Mouse (Mus musculus): Measurements from ENCODE around the gene Tmem158.

Gene Tmem158

GRCm38 (mm10) chr9:123260611-123261021, at the start of gene Tmem158:
Gene Tmem158, minus strand, starts transcription at chr9:123260764.
- peak; percentile 89 for DNase-seq (ENCODE audit: extremely low spot score, low spot score)

- no peak for DNase-seq (ENCODE audit: extremely low spot score, low spot score)
Measured at GRCm38 (mm10) chr9:123309685-123310365, 49.3 kb upstream of the Tmem158 start.

DNA sequence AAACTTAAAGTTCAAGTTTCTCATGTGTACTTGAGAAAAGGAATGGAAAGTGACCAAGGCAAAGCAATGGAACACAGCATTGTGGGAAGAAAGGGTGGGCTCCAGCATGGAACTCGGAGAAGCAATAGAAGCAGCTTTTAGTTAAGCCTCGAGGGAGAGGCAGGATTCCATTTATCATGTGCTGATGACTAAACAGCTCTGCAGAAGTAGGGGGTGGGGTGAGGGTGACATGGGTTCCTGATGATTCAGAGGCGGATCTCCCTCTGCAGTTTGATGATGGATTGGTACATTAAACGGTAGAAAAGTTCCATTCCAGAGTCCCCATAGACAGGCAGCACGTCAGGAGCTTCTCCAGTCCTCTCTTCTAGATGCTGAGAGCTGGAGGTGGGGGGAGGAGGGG, 48.5 kb upstream of the Tmem158 start:
- DNase-seq (ENCODE audit: extremely low spot score, low spot score) = no peak

GRCm38 (mm10) chr9:123304917-123305316, 44.4 kb upstream of the Tmem158 start:
- DNase-seq (ENCODE audit: extremely low spot score, low spot score) = no peak

GRCm38 (mm10) chr9:123303952-123304351, 43.4 kb upstream of the Tmem158 start:
- DNase-seq (ENCODE audit: extremely low spot score, low spot score) = no peak

DNA sequence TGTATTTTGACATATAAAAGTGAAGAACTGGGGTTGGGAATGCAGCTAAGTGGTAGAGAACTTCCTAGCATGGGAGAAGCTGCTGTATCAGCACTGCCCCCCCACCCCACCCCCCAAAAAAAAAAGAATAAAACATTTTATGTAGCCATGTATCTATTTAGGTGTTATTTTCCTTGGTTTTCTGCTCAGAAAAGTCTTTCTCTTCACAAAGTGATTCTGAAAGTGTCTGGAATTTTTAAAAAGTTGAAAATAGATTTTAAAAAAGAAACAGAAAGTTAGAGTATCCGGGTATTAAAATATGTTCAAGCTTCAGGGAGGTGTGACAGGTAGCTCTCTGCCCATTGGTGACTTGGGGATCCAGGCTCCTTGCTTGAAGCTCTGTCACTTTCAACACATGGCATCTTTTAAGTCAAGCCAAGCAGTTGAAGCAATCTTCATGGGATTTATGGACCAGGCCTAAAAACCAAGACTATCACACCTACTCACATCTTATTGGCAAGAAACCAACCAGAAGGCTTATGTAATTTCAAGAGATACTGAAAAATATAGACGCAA, 42.3 kb upstream of the Tmem158 start:
- DNase-seq (ENCODE audit: extremely low spot score, low spot score) = no peak

DNA sequence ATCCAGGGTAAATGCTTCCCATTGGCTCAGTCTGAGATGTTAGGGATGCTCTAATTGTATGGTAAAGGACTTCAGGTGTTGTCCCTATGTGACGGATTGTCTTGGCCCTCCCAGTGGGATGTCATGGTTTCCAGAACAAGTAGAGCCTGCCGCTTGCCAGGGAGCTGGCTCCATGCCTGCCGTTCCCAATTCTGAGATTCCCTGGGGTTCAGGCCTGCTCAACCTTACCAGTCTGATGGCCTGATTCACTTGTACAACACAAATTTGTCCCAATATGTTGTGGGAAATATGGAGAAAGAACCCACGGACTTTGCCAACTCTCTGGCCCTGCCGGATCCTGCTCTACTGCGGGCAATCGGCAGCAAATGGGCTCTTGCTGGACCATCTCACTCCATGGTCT, 37.3 kb upstream of the Tmem158 start:
- no peak for DNase-seq (ENCODE audit: extremely low spot score, low spot score)

- DNase-seq (ENCODE audit: extremely low spot score, low spot score) = no peak
Measured at GRCm38 (mm10) chr9:123296229-123296628, 35.7 kb upstream of the Tmem158 start.

DNA sequence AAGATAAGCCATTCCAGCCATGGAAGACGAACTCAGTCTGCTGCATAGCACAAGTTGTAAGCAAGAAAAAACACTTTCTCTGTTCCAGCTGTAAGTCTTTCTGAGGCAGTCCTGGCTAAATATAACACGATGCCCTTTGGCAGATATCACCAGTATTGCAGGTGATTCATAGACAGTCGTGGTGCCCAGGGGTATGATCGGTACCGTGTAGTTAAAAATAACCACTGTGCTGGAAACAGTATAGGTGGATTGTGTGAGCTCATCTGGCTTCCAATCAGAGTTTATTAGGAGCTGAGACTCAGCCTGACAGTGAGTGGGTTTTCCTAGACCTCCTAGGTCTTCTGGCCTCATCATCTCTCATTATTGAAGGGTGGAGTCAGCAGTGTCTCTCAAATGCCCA, 34.0 kb upstream of the Tmem158 start:
- DNase-seq (ENCODE audit: extremely low spot score, low spot score) = no peak

- no peak for DNase-seq (ENCODE audit: extremely low spot score, low spot score)
Measured at GRCm38 (mm10) chr9:123288378-123288777, 27.8 kb upstream of the Tmem158 start.

DNA sequence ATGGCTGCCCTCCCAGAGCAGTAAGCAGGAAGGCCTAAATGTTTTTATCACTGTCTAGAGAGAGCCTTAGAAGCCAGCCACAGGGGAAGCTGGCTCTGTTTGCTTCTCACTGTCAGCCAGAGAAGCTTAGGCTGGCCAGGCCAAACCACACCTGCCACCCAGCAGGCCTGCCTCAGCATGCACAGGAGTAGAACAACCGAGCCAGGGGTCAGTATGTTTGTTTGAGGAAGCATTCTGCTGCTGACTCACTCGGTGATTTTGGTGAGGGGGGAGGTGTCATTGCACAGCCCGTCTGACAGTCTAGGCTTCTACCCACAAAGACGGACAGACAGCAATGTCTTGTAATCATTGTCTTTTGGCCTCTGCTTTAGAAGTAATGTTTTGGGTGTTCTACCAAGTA, 25.1 kb upstream of the Tmem158 start:
- no peak for DNase-seq (ENCODE audit: extremely low spot score, low spot score)

DNA sequence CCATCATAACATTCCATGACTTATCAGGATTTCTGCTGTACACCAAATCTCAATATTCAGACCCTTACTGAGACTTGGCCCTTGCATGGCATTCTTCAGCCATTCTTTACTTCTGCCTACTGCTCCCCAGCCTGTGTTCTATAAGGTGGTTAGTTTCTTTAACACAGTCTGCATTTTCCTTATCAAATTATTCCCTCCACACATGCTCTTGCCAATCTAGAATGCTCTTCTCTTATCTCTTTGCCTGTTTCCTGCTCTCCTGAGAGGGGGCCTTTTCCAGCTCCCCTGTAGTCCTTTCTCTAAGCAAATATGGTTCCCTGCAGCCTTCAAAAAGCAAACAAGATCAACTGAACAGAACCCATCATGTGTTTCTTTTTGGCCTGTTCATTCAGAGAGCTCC, 20.2 kb upstream of the Tmem158 start:
- DNase-seq (ENCODE audit: extremely low spot score, low spot score) = no peak

GRCm38 (mm10) chr9:123278003-123278402, 17.4 kb upstream of the Tmem158 start:
- no peak for DNase-seq (ENCODE audit: extremely low spot score, low spot score)

DNA sequence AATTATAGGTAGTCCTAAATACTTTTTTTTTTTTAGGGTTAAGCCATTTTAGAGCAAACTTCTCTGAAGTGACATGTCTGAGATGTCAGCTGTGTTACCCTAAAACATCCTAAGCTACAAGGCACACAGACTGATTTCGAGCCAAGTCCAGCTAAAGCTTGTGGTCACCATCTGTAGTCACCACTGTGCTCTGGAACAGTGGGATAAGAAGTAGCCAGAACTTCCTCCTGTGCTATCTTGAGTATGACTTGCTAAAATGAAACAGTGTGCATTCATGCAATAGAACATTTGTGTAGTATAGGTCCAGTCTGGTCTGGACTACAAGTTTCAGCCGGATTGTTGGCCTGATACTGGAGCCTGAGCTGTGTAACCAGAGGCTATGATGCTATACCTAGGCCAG, 14.8 kb upstream of the Tmem158 start:
- DNase-seq (ENCODE audit: extremely low spot score, low spot score) = no peak

DNA sequence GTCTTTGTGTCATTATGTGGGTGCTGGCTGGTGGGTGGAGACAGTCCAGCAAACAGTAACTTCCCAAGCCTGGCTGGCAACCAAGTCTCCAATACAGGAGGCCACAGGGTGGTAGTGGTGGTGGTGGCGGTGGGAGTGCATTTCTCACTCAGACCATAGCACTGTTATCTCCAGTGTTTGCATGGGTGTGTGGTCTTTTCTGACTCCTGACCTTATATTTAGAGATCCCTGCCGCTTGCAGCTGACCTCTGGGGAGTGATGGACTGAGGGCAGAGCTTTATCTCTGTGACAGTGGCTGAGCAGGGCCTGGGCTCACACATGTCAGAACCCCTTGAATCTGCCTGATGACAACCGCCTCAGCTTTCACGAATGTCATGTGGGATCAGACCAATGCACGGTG, 14.1 kb upstream of the Tmem158 start:
- no peak for DNase-seq (ENCODE audit: extremely low spot score, low spot score)

GRCm38 (mm10) chr9:123273876-123274275, 13.3 kb upstream of the Tmem158 start:
- no peak for DNase-seq (ENCODE audit: extremely low spot score, low spot score)

DNA sequence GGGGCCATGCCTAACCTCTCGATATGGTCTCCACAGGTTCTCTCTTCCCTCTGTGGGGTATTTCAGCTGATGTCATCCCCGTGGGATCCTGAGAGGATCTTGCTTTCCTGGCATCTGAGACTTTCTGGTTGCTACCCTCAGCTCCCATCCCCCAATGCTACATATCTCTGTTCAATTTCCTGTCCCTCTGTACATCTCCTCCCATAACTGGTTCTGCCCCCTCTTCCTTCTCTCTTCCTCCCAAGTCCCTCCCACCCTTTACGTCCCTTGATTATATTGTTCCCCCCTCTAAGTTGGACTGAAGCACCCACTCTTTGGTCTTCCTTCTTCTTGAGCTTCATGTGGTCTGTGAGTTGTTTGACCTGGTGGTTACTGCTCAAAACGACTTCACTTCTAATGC, 11.0 kb upstream of the Tmem158 start:
- DNase-seq (ENCODE audit: extremely low spot score, low spot score) = no peak

DNA sequence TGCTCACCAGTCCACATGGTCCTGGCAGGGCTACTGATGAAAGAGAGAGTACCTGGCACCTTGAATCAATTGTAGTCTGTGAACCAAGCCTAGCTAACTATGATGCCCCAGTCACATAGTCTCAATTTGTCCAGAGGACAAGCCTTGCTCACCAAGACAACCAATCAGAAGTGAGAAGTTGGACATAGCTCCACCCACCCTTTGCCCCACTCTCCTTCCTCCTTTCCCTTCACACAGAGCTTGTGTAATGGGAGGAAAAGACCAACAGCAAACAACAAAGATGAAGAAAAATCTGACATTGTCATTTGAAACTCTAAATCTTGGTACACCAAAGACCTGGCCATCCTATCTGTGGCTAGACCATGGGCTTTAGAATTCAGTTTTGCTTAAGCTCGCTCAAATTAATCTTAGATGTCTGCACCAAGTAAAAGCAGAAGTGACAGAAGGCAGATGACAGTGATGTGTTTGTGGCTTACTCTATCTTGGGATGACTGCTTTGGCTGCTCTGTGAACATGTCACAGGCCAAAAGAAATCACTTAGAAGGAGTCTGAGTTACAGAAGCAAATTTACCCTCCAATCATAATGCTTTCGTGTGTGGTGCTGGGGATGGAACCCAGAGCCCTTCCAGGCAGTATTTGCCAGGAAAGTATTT, 9.5 kb upstream of the Tmem158 start:
- no peak for DNase-seq (ENCODE audit: extremely low spot score, low spot score)

DNA sequence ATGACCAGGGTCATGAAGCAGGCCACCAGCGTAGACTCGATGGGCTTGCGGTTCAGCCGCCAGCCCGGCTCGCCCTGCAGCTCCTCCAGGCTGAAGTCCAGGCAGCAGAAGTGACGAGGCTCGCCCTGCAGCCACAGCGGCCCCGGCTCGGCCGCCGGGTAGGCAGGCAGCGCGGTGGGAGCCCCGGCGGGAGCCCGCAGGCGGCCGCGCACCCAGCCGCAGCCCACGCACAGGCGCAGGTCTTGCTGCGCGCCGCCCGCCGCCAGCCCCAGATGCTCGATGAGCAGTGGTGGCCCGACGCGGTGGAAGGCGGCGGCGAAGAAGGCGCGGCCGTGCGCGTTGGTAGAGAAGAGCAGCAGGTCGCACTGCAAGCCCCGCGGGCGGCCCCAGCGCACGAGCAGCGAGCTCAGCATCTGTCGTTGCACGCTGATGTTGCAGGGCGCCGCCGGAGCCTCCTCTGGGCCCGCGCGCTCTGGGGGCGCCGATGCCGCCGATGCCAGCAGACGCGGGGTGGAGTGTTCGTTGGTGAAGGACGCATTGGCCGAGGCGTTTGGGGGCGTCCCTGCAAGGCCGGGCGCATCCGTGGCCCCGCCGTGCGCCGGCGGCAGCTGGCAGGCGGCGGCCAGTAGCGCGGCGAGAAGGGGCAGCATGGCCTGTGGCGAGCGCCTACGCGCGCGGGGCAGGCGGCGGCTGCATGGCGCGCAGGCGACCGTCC, 511 bp downstream of the Tmem158 start:
- no peak for DNase-seq (ENCODE audit: extremely low spot score, low spot score)

DNA sequence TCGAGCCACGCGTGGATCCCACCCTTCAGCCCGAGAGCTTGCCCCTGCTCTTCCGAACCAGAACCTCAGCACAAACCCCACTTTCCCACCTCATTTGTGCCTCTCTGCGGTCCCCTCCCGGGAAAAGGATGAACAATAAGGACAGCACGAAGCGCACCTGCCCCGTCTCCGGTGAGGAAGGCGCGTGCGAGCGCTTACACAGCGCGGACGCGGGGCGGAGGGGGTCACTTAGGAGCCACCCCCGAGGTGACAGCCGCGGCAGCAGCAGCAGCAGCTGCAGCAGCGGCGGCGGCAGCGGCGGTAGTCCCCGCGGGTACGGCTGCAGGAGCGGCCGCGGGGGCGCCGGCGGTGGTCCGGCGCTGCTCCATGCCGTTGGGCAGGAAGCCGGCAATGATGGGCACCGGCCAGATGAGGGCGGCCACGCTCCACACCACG, 1.1 kb downstream of the Tmem158 start:
- DNase-seq (ENCODE audit: extremely low spot score, low spot score) = peak; percentile 90

GRCm38 (mm10) chr9:123258796-123259195, 1.8 kb downstream of the Tmem158 start:
- DNase-seq (ENCODE audit: extremely low spot score, low spot score) = no peak

GRCm38 (mm10) chr9:123255736-123256135, 4.8 kb downstream of the Tmem158 start:
- no peak for DNase-seq (ENCODE audit: extremely low spot score, low spot score)
